Mouse (Mus musculus) midbrain, embryonic 16.5 days (tissue): ENCODE measurements around the gene Brd9. TPM values are rescaled to one million over a fixed set of nuclear protein-coding genes. Genes with fewer than 3 reads are reported as not detected.
A peak's percentile ranks its signal among the peaks of the same experiment; 100 is the strongest.

ENCODE experiments used
- ATAC-seq: fragments of 200-750 bp; cut with Nextera tagmentation; 2 replicates; pipeline ENCODE4 v1.8.0; 2017; ENCODE audit warnings: moderate TSS enrichment
- H3K27ac ChIP-seq: fragments of 300-500 bp; sonication (generic); 2 replicates; pipeline ENCODE4 v1.5.1; 2014; ENCODE audit warnings: mild to moderate bottlenecking, low read length, mixed read lengths
- H3K27me3 ChIP-seq: fragments of 300-500 bp; sonication (generic); 2 replicates; pipeline ENCODE4 v1.6.1; 2014; ENCODE audit warnings: low read depth, low read length, mixed read lengths; ENCODE audit not compliant: control insufficient read depth, insufficient read depth
- H3K36me3 ChIP-seq: fragments of 300-500 bp; sonication (generic); 2 replicates; pipeline ENCODE4 v1.6.1; 2014; ENCODE audit warnings: mild to moderate bottlenecking, low read length, moderate library complexity, mixed read lengths; ENCODE audit not compliant: control insufficient read depth, insufficient read depth
- H3K4me1 ChIP-seq: fragments of 300-500 bp; sonication (generic); 2 replicates; pipeline ENCODE4 v1.6.1; 2014; ENCODE audit warnings: mild to moderate bottlenecking, low read length, mixed read lengths; ENCODE audit not compliant: control insufficient read depth, insufficient read depth
- H3K4me2 ChIP-seq: fragments of 300-500 bp; sonication (generic); 2 replicates; pipeline ENCODE4 v1.6.1; 2014; ENCODE audit warnings: mild to moderate bottlenecking, low read length, mixed read lengths
- H3K4me3 ChIP-seq: fragments of 300-500 bp; sonication (generic); 2 replicates; pipeline ENCODE4 v1.5.1; 2014; ENCODE audit warnings: low read depth, mild to moderate bottlenecking, low read length, moderate library complexity, mixed read lengths
- H3K9ac ChIP-seq: fragments of 300-500 bp; sonication (generic); 2 replicates; pipeline ENCODE4 v1.6.1; 2014; ENCODE audit warnings: low read depth, low read length, mixed read lengths
- H3K9me3 ChIP-seq: fragments of 300-500 bp; sonication (generic); replicated peaks from 2 replicates; pipeline ENCODE4 v1.6.1; 2014; ENCODE audit warnings: mild to moderate bottlenecking, low read length, mixed read lengths; ENCODE audit not compliant: control insufficient read depth, poor library complexity, severe bottlenecking
- WGBS: fragments of 180-500 bp; shearing (Covaris S2); extraction: QIAGEN DNeasy Blood & Tissue Kit; methylation state at CpG from one replicate; pipeline ENCODE4 v1.1.7; 2014; 5-methylcytosine and 5-hydroxymethylcytosine counted together
- polyA plus RNA-seq: library from polyadenylated mRNA; unstranded; fragments of >200 nt; fragmentation: Nextera tagmentation; extraction: Ambion mirVana; gene quantifications from 2 replicates; pipeline ENCODE4 v1.2.1, GENCODE M21; 2015

The Brd9 gene
- polyA plus RNA-seq, 1 experiment from 2014 or later, result 98.6 TPM

GRCm38 (mm10) chr13:73938177-73938560 is 558 bp downstream of the Brd9 start:
- Histone ChIP-seq H3K4me3 (peak overlapping the region; percentile 84), H3K9me3 (no peaks in the 10 kb centered on the region), H3K4me1 (peaks cover 13% of the 10 kb centered on the region), H3K9ac (peak overlapping the region; percentile 86), H3K27me3 (no peaks in the 10 kb centered on the region), H3K4me2 (peak overlapping the region; percentile 87), H3K36me3 (peaks cover 16% of the 10 kb centered on the region), H3K27ac (peak overlapping the region; percentile 90)
- peak; percentile 57 for ATAC-seq
- WGBS, result 44% methylated on average over 13 of the region's 13 CpGs

- Histone ChIP-seq H3K4me1 (peaks cover 13% of the 10 kb centered on the region), H3K27ac (no peak overlapping the region), H3K4me3 (no peak overlapping the region), H3K9me3 (no peaks in the 10 kb centered on the region), H3K36me3 (peaks cover 22% of the 10 kb centered on the region), H3K27me3 (no peaks in the 10 kb centered on the region), H3K9ac (no peak overlapping the region), H3K4me2 (no peak overlapping the region)
- WGBS, result 91% methylated on average over 5 of the region's 5 CpGs
- ATAC-seq, result no peak
Measured at GRCm38 (mm10) chr13:73939101-73939500, 1.5 kb downstream of the Brd9 start.

DNA sequence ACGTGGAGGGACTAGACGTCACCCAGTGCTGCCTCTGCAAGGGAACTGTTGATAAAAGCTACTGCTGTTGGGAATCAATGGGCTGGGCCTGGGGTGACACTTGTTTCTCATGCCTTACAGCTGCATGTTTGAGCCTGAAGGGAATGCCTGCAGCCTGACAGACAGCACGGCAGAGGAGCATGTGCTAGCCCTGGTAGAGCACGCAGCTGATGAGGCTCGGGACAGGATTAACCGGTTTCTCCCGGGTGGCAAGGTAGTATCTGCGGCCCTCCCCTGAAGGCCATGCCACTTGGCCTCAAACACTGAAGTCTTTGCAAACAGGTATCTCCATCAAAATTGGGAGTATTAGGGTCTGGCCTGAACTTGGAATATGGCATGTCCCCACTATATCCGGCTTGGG is 7.0 kb downstream of the Brd9 start:
- Histone ChIP-seq H3K4me1 (no peaks in the 10 kb centered on the region), H3K4me3 (no peak overlapping the region), H3K4me2 (no peak overlapping the region), H3K36me3 (peaks cover 45% of the 10 kb centered on the region), H3K9me3 (no peaks in the 10 kb centered on the region), H3K27me3 (no peaks in the 10 kb centered on the region), H3K27ac (no peak overlapping the region), H3K9ac (no peak overlapping the region)
- WGBS, result 98% methylated on average over 9 of the region's 9 CpGs
- ATAC-seq, result no peak

DNA sequence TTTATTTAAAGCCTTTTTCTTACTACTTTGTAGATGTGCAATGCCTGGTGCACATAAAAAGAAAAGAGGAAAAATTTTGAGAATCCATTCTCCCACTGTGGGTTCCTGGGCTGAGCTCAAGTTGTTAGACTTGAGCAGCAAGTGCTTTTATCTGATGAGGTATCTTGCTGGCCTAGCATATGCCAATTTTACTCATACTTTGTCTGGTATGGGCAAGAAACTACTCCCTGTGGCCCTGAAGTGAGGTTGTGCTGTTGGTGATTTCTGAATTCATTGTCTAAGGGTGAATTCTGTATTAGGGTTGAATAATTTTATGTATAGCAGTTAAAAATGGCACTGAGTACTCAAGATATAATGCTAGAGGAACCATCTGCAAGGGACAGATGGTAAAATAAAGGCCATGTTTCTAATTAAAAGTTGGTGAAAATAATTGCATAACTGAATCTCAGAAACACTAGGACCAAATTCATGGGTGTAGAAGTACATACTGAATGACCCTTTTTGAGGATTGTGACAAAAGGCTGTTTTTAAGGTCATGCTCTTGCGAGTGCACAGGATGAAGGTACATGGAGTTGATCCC is 16.0 kb downstream of the Brd9 start:
- Histone ChIP-seq H3K27me3 (no peaks in the 10 kb centered on the region), H3K9ac (no peak overlapping the region), H3K4me3 (no peak overlapping the region), H3K4me2 (no peak overlapping the region), H3K4me1 (no peaks in the 10 kb centered on the region), H3K27ac (no peak overlapping the region), H3K9me3 (no peaks in the 10 kb centered on the region), H3K36me3 (peaks cover 61% of the 10 kb centered on the region)
- WGBS, result 97% methylated on average over 1 of the region's 1 CpGs
- no peak for ATAC-seq

GRCm38 (mm10) chr13:73954666-73955065 is 17.1 kb downstream of the Brd9 start:
- Histone ChIP-seq H3K27me3 (no peaks in the 10 kb centered on the region), H3K4me3 (no peak overlapping the region), H3K9me3 (no peaks in the 10 kb centered on the region), H3K4me1 (no peaks in the 10 kb centered on the region), H3K9ac (no peak overlapping the region), H3K36me3 (peaks cover 57% of the 10 kb centered on the region), H3K27ac (no peak overlapping the region), H3K4me2 (no peak overlapping the region)
- no peak for ATAC-seq
- WGBS, result 74% methylated on average over 6 of the region's 6 CpGs

DNA sequence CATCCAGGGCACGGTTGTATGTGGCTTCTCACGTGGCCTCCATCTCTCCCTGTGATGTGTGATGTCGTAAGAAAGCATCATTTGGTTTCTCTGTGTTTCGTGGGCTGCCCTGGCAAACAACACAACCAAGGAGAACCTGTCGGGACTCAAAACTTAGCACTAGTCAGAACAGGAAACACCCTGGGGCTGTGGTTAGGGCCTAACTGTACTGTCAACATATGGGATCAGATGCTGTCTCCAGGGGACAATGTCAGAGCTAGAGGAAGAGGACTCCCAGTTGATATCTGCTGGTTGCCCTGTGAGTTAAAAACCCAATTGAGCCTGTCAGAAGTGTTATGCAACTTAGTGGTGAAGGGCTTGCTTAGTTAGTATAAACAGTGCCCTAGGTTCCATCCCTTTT is 17.9 kb downstream of the Brd9 start:
- no peaks in the 10 kb centered on the region for H3K9me3 ChIP-seq
- 96% methylated on average over 5 of the region's 5 CpGs for WGBS
- peaks cover 57% of the 10 kb centered on the region for H3K36me3 ChIP-seq
- no peaks in the 10 kb centered on the region for H3K4me1 ChIP-seq
- H3K4me2 ChIP-seq, result no peak overlapping the region
- H3K4me3 ChIP-seq, result no peak overlapping the region
- H3K9ac ChIP-seq, result no peak overlapping the region
- no peaks in the 10 kb centered on the region for H3K27me3 ChIP-seq
- no peak overlapping the region for H3K27ac ChIP-seq
- no peak for ATAC-seq

DNA sequence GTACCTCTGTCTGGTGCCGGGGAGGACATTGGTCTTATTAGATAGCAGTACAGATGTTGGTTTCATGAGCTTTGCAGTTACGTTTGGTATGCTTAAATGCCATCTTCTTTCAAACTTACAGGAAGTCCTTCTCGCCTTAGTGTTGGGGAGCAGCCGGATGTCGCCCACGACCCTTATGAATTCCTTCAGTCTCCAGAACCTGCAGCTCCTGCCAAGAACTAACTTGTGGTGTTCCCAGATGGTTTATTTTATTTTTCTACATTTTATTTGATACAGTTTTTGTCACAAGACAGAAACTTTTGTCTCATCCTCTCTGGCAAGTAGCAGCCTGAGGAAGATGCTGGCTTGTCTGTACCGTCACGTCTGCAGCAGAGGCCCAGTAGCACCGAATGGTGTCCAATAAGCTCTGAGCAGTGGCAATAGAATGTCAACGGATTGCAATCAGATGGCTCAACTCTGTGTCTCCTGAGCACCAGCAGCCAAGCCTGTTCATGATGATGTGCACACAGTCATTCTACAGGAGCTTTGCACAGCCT is 22.6 kb downstream of the Brd9 start:
- ATAC-seq, result no peak
- H3K4me3 ChIP-seq, result no peak overlapping the region
- H3K4me2 ChIP-seq, result no peak overlapping the region
- H3K4me1 ChIP-seq, result no peaks in the 10 kb centered on the region
- H3K9ac ChIP-seq, result no peak overlapping the region
- H3K9me3 ChIP-seq, result no peaks in the 10 kb centered on the region
- H3K27me3 ChIP-seq, result no peaks in the 10 kb centered on the region
- H3K27ac ChIP-seq, result no peak overlapping the region
- H3K36me3 ChIP-seq, result peaks cover 53% of the 10 kb centered on the region
- WGBS, result 92% methylated on average over 10 of the region's 10 CpGs

DNA sequence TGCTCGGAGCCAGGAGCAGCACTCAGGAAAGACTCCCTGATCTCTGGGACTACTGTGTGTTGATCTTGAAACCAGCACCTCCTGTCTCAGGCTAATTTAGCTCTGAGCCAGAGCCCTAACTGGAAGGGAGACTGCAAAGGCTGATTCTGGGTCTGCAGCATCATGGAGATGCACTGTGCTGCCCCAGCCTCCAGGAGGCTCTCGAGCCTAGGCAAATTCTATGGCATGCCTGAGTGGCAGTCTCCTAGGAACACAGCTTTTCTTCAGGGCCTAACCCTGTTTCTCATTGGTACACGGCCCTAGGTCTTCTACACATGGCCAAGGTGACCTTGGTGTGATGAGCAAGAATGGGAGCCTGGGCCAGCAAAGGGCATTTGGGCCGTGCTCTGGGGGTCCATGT is 23.6 kb downstream of the Brd9 start:
- Histone ChIP-seq H3K27me3 (no peaks in the 10 kb centered on the region), H3K36me3 (peaks cover 44% of the 10 kb centered on the region), H3K4me2 (no peak overlapping the region), H3K4me1 (no peaks in the 10 kb centered on the region), H3K9ac (no peak overlapping the region), H3K4me3 (no peak overlapping the region), H3K27ac (no peak overlapping the region), H3K9me3 (no peaks in the 10 kb centered on the region)
- 80% methylated on average over 4 of the region's 4 CpGs for WGBS
- ATAC-seq, result no peak

- no peaks in the 10 kb centered on the region for H3K4me1 ChIP-seq
- H3K27ac ChIP-seq, result no peak within 1 kb of the TSS
- H3K9ac ChIP-seq, result no peak within 1 kb of the TSS
- no peaks in the 10 kb centered on the region for H3K27me3 ChIP-seq
- no peak for ATAC-seq
- 92% methylated on average over 5 of the region's 5 CpGs for WGBS
- H3K9me3 ChIP-seq, result no peaks in the 10 kb centered on the region
- H3K36me3 ChIP-seq, result peaks cover 27% of the 10 kb centered on the region
- H3K4me2 ChIP-seq, result no peak within 1 kb of the TSS
- H3K4me3 ChIP-seq, result no peak within 1 kb of the TSS
Measured at GRCm38 (mm10) chr13:73963551-73963950, 25.9 kb downstream of the Brd9 start, which contains the start of gene Zdhhc11. Zdhhc11 (plus strand) TSS chr13:73963851.
